Mouse (Mus musculus) testis, adult 2 months (tissue): ENCODE data around the gene Rb1.

Source experiments
- CTCF ChIP-seq: fragments of 200-500 bp; IDR thresholded peaks from 2 replicates; pipeline ENCODE4 v1.5.1; 2012; ENCODE audit warnings: low read depth, mild to moderate bottlenecking, inconsistent platforms, low read length, moderate library complexity; ENCODE audit not compliant: control insufficient read depth, insufficient read depth, insufficient replicate concordance
- POLR2A ChIP-seq: fragments of 200-500 bp; IDR thresholded peaks from 2 replicates; pipeline ENCODE4 v1.6.1; 2012; ENCODE audit warnings: low read depth, mild to moderate bottlenecking, inconsistent platforms, low read length, moderate library complexity; ENCODE audit not compliant: control insufficient read depth

GRCm38 (mm10) chr14:73138483-73138882 lies 187.1 kb downstream of the Rb1 start:
- TF ChIP-seq CTCF: no peak
- TF ChIP-seq POLR2A: no peak
